Mouse (Mus musculus): ENCODE results near the gene Ogdh. TPM values are rescaled to one million over a fixed set of nuclear protein-coding genes. Genes with fewer than 3 reads are reported as not detected.

Gene Ogdh
- total RNA-seq, 1 experiment: 68.4 TPM

DNA sequence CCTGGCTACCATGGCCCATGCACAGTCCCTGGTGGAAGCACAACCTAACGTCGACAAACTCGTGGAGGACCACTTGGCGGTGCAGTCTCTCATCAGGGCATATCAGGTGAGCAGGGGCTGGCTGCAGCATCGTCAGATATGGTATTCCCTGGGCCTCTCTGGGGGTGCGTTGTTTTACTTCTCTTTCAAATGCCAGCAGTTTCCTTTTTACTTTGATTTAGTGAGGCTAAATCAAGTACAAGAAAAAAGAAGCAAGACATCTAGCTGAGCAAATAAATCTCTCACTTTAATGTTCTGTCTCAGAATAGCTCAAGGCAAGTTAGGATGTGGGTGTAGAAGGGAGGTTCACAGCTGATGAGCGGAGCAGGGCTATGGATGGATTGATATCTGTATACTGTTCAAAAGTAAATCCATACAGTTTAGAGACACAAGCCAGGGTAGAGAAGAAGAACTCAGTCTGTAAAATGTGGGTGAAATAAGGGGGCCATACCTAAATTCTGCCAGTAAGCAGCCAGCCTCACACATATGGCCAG lies 22.5 kb downstream of the Ogdh start:
- Histone ChIP-seq H3K9ac (ENCODE audit: insufficient read depth, low read depth, low read length, poor library complexity, severe bottlenecking) (no peak overlapping the region), H3K36me3 (ENCODE audit: control insufficient read depth, insufficient read depth, low read length, poor library complexity, severe bottlenecking) (peaks cover 14% of the 10 kb centered on the region), H3K4me3 (ENCODE audit: insufficient read depth in 1 of 2, low read depth in 1 of 2, low read length in 2 of 2, poor library complexity in 1 of 2, severe bottlenecking in 1 of 2) (no peak overlapping the region), H3K9me3 (ENCODE audit: control insufficient read depth, insufficient read depth, low read depth, low read length) (no peaks in the 10 kb centered on the region), H3K27ac (ENCODE audit: insufficient read depth, low read depth, low read length, poor library complexity, severe bottlenecking) (no peak overlapping the region), H3K4me1 (ENCODE audit: control insufficient read depth in 2 of 2, insufficient read depth in 2 of 2, low read length in 2 of 2, poor library complexity in 1 of 2) (no peaks in the 10 kb centered on the region)
- no peak for TF ChIP-seq MAFK (IDR thresholded peaks at IDR 0.05; ENCODE audit: insufficient read depth, low read depth, low read length)
- no peak for TF ChIP-seq CHD2 (IDR thresholded peaks at IDR 0.05; ENCODE audit: low read depth, low read length)
- TF ChIP-seq ZC3H11A (IDR thresholded peaks at IDR 0.05; ENCODE audit: borderline replicate concordance, low read depth, low read length): no peak
- no peak for TF ChIP-seq ZNF384 (IDR thresholded peaks at IDR 0.05; ENCODE audit: low read depth, low read length)
- TF ChIP-seq HCFC1 (IDR thresholded peaks at IDR 0.05; ENCODE audit: borderline replicate concordance, insufficient read depth, low read length): no peak
- in situ Hi-C loops (cut with MboI; ENCODE audit: low sequenced_read_pairs in 2 of 2, unreplicated experiment in 2 of 2): no loop called here
- DNase-seq (ENCODE audit: low read depth, low spot score): no peak

GRCm38 (mm10) chr11:6316821-6317220 lies 25.4 kb downstream of the Ogdh start:
- in situ Hi-C loops (cut with MboI; ENCODE audit: low sequenced_read_pairs in 2 of 2, unreplicated experiment in 2 of 2): no loop called here

GRCm38 (mm10) chr11:6318559-6318958 lies 27.1 kb downstream of the Ogdh start:
- H3K4me3 ChIP-seq (ENCODE audit: insufficient read depth in 1 of 2, low read depth in 1 of 2, low read length in 2 of 2, poor library complexity in 1 of 2, severe bottlenecking in 1 of 2): no peak overlapping the region
- no peaks in the 10 kb centered on the region for H3K9me3 ChIP-seq (ENCODE audit: control insufficient read depth, insufficient read depth, low read depth, low read length)
- DNase-seq (ENCODE audit: low read depth, low spot score): no peak
- H3K36me3 ChIP-seq (ENCODE audit: control insufficient read depth, insufficient read depth, low read length, poor library complexity, severe bottlenecking): peaks cover 14% of the 10 kb centered on the region
- no peak overlapping the region for H3K27ac ChIP-seq (ENCODE audit: insufficient read depth, low read depth, low read length, poor library complexity, severe bottlenecking)
- no peaks in the 10 kb centered on the region for H3K4me1 ChIP-seq (ENCODE audit: control insufficient read depth in 2 of 2, insufficient read depth in 2 of 2, low read length in 2 of 2, poor library complexity in 1 of 2)
- no peak overlapping the region for H3K9ac ChIP-seq (ENCODE audit: insufficient read depth, low read depth, low read length, poor library complexity, severe bottlenecking)
- no peak for TF ChIP-seq ZC3H11A (IDR thresholded peaks at IDR 0.05; ENCODE audit: borderline replicate concordance, low read depth, low read length)
- no peak for TF ChIP-seq ZNF384 (IDR thresholded peaks at IDR 0.05; ENCODE audit: low read depth, low read length)
- no peak for TF ChIP-seq HCFC1 (IDR thresholded peaks at IDR 0.05; ENCODE audit: borderline replicate concordance, insufficient read depth, low read length)
- no peak for TF ChIP-seq CHD2 (IDR thresholded peaks at IDR 0.05; ENCODE audit: low read depth, low read length)
- no peak for TF ChIP-seq MAFK (IDR thresholded peaks at IDR 0.05; ENCODE audit: insufficient read depth, low read depth, low read length)
- in situ Hi-C loops (cut with MboI; ENCODE audit: low sequenced_read_pairs in 2 of 2, unreplicated experiment in 2 of 2): no loop called here

More at GRCm38 (mm10) chr11:6316821-6317220, 25.4 kb downstream of the Ogdh start:
- DNase-seq (ENCODE audit: low read depth, low spot score): no peak
- H3K9ac ChIP-seq (ENCODE audit: insufficient read depth, low read depth, low read length, poor library complexity, severe bottlenecking): no peak overlapping the region
- H3K9me3 ChIP-seq (ENCODE audit: control insufficient read depth, insufficient read depth, low read depth, low read length): no peaks in the 10 kb centered on the region
- TF ChIP-seq ZC3H11A (IDR thresholded peaks at IDR 0.05; ENCODE audit: borderline replicate concordance, low read depth, low read length): no peak
- TF ChIP-seq HCFC1 (IDR thresholded peaks at IDR 0.05; ENCODE audit: borderline replicate concordance, insufficient read depth, low read length): no peak
- no peak for TF ChIP-seq MAFK (IDR thresholded peaks at IDR 0.05; ENCODE audit: insufficient read depth, low read depth, low read length)
- no peak for TF ChIP-seq CHD2 (IDR thresholded peaks at IDR 0.05; ENCODE audit: low read depth, low read length)
- TF ChIP-seq ZNF384 (IDR thresholded peaks at IDR 0.05; ENCODE audit: low read depth, low read length): no peak
- no peaks in the 10 kb centered on the region for H3K4me1 ChIP-seq (ENCODE audit: control insufficient read depth in 2 of 2, insufficient read depth in 2 of 2, low read length in 2 of 2, poor library complexity in 1 of 2)
- peaks cover 14% of the 10 kb centered on the region for H3K36me3 ChIP-seq (ENCODE audit: control insufficient read depth, insufficient read depth, low read length, poor library complexity, severe bottlenecking)
- no peak overlapping the region for H3K27ac ChIP-seq (ENCODE audit: insufficient read depth, low read depth, low read length, poor library complexity, severe bottlenecking)
- no peak overlapping the region for H3K4me3 ChIP-seq (ENCODE audit: insufficient read depth in 1 of 2, low read depth in 1 of 2, low read length in 2 of 2, poor library complexity in 1 of 2, severe bottlenecking in 1 of 2)

DNA sequence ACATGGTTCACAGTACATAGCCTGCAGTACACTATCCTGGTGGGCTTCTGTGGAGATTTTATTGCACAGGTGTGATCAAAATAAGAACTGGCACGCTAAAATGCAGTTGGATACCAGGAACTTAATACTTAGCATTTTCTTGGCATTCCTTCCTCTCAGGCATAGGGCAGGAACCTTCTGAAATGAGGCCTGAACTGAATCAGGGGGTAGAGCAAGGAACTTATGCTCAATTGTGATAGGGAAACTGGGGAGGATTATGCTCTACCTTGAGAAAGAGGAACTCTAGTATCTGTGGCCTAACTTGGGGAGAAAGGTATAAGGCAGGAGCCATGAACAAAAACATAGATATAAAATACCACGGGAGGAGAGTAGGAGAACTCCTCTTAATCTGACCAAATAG lies 27.9 kb downstream of the Ogdh start:
- Histone ChIP-seq H3K36me3 (ENCODE audit: control insufficient read depth, insufficient read depth, low read length, poor library complexity, severe bottlenecking) (peaks cover 9% of the 10 kb centered on the region), H3K9me3 (ENCODE audit: control insufficient read depth, insufficient read depth, low read depth, low read length) (no peaks in the 10 kb centered on the region), H3K4me3 (ENCODE audit: insufficient read depth in 1 of 2, low read depth in 1 of 2, low read length in 2 of 2, poor library complexity in 1 of 2, severe bottlenecking in 1 of 2) (no peak overlapping the region), H3K27ac (ENCODE audit: insufficient read depth, low read depth, low read length, poor library complexity, severe bottlenecking) (no peak overlapping the region), H3K9ac (ENCODE audit: insufficient read depth, low read depth, low read length, poor library complexity, severe bottlenecking) (no peak overlapping the region), H3K4me1 (ENCODE audit: control insufficient read depth in 2 of 2, insufficient read depth in 2 of 2, low read length in 2 of 2, poor library complexity in 1 of 2) (no peaks in the 10 kb centered on the region)
- TF ChIP-seq CHD2 (IDR thresholded peaks at IDR 0.05; ENCODE audit: low read depth, low read length): no peak
- TF ChIP-seq ZC3H11A (IDR thresholded peaks at IDR 0.05; ENCODE audit: borderline replicate concordance, low read depth, low read length): no peak
- no peak for DNase-seq (ENCODE audit: low read depth, low spot score)
- in situ Hi-C loops (cut with MboI; ENCODE audit: low sequenced_read_pairs in 2 of 2, unreplicated experiment in 2 of 2): no loop called here

DNA sequence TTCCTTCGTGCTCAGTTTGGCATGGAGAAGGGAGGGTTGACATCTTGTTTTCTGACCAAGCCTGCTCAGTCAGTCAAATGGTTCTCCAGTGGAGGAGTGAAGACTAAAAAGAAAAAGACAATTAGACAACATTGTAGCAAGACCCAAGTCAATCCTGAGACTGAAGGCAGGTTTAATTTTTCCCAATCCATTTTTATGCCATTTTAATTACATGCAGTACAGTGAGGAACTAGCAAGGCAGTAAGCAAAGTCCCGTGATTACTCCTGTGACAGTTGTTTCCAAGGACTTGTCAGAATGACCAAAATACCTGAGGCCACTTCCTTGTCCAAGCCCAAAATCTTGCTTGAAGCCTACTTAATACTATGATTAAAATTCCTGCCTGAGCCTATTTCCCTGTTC lies 30.7 kb downstream of the Ogdh start:
- H3K27ac ChIP-seq (ENCODE audit: insufficient read depth, low read depth, low read length, poor library complexity, severe bottlenecking): no peak overlapping the region
- no peak for TF ChIP-seq MAFK (IDR thresholded peaks at IDR 0.05; ENCODE audit: insufficient read depth, low read depth, low read length)
- no peak for TF ChIP-seq HCFC1 (IDR thresholded peaks at IDR 0.05; ENCODE audit: borderline replicate concordance, insufficient read depth, low read length)
- TF ChIP-seq ZNF384 (IDR thresholded peaks at IDR 0.05; ENCODE audit: low read depth, low read length): no peak
- TF ChIP-seq CHD2 (IDR thresholded peaks at IDR 0.05; ENCODE audit: low read depth, low read length): no peak
- no peak for TF ChIP-seq ZC3H11A (IDR thresholded peaks at IDR 0.05; ENCODE audit: borderline replicate concordance, low read depth, low read length)
- in situ Hi-C loops (cut with MboI; ENCODE audit: low sequenced_read_pairs in 2 of 2, unreplicated experiment in 2 of 2): no loop called here
- no peaks in the 10 kb centered on the region for H3K9me3 ChIP-seq (ENCODE audit: control insufficient read depth, insufficient read depth, low read depth, low read length)
- no peak overlapping the region for H3K4me3 ChIP-seq (ENCODE audit: insufficient read depth in 1 of 2, low read depth in 1 of 2, low read length in 2 of 2, poor library complexity in 1 of 2, severe bottlenecking in 1 of 2)
- DNase-seq (ENCODE audit: low read depth, low spot score): no peak
- H3K9ac ChIP-seq (ENCODE audit: insufficient read depth, low read depth, low read length, poor library complexity, severe bottlenecking): no peak overlapping the region
- no peaks in the 10 kb centered on the region for H3K4me1 ChIP-seq (ENCODE audit: control insufficient read depth in 2 of 2, insufficient read depth in 2 of 2, low read length in 2 of 2, poor library complexity in 1 of 2)
- H3K36me3 ChIP-seq (ENCODE audit: control insufficient read depth, insufficient read depth, low read length, poor library complexity, severe bottlenecking): peaks cover 8% of the 10 kb centered on the region
